Mouse (Mus musculus): ENCODE data around the gene Rcan2.

- TF ChIP-seq CTCF (IDR thresholded peaks at IDR 0.05; ENCODE audit: extremely low read depth, insufficient read depth, low read length): no peak
- no peak for TF ChIP-seq POLR2A (IDR thresholded peaks at IDR 0.05; ENCODE audit: extremely low read depth, insufficient read depth, low read length)
Observed at GRCm38 (mm10) chr17:43788222-43788621, 12.9 kb upstream of the Rcan2 start.
